Mouse (Mus musculus) olfactory bulb, adult 2 months (tissue): ENCODE data around the gene Trim10.

Experiments
- CTCF ChIP-seq: fragments of 200-500 bp; IDR thresholded peaks from 2 replicates; pipeline ENCODE4 v1.5.1; 2012; ENCODE audit warnings: low read depth, mild to moderate bottlenecking, low read length, moderate library complexity; ENCODE audit not compliant: insufficient read depth
- POLR2A ChIP-seq: fragments of 200-500 bp; IDR thresholded peaks from 2 replicates; pipeline ENCODE4 v1.6.1; 2012; ENCODE audit warnings: mild to moderate bottlenecking, low read depth, low read length, moderate library complexity; ENCODE audit not compliant: insufficient read depth

DNA sequence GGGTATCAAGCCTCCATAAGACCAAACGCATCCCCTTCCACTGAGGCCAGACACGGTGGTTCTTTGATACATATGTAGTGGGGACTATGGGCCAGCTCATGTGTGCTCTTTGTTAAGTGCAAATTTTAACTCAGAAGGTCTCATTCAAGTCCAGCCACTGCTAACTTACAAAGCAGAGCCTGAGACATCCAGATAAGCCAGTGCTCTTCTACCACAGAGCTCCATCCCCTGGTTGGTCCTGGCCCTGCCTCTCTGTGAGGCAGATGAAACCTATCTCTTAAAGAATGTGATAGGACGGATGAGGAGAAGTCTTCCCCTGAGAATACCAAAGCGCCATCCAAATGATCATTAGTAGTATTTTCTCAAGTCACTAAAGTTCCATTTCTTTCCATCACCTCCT is 30.0 kb downstream of the Trim10 start:
- no peak for TF ChIP-seq POLR2A
- TF ChIP-seq CTCF, result no peak
